ENCODE assay signal across 31 mouse cellular contexts in the genomic region with DNA sequence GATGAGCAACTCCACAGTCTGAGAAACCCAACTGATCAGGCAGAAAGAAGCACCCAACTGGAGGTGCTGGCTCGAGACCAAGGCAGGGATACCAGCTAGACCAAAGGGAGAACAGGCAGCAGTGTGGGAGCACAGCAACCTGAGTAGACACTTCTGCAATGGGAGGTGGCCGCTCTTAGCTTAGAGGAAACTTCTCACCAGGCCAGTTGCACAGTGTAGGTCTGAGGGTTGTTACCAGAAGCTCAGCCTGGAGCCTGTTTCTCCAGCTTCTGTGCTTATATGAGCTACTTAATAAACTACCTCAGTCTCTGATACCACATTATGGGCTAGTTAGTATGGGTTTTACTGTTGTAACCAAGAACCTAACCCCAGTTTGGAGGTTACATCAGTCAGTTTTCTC. TPM values are rescaled to one million over a fixed set of nuclear protein-coding genes. Genes with fewer than 3 reads are reported as not detected.
DNase-seq lines count a peak whose midpoint lies in the region; ATAC-seq and TF ChIP-seq lines count a peak whose summit lies in the region.
"Had no signal": no experiment of that assay in that cellular context is flagged by ENCODE, and none has a peak within 500 bp of the region (broad histone marks: within the 10 kb centered on the region; RNA-seq: fewer than 3 reads in every experiment).

No protein-coding gene starts in this region.

- no peak for TF ChIP-seq CTCF in midbrain, postnatal 0 days (IDR thresholded peaks at IDR 0.05)
- no peak for TF ChIP-seq CTCF in small intestine, adult 2 months (IDR thresholded peaks at IDR 0.05; ENCODE audit: extremely low read depth, insufficient read length, insufficient replicate concordance, low read depth, low read length)

- no peaks in the 10 kb centered on the region for H3K27me3 ChIP-seq in midbrain, embryonic 11.5 days (ENCODE audit: control insufficient read depth, insufficient read depth, low read length)
- H3K27me3 ChIP-seq in midbrain, postnatal 0 days (ENCODE audit: insufficient read depth, low read length): no peaks in the 10 kb centered on the region
- no peaks in the 10 kb centered on the region for H3K27me3 ChIP-seq in intestine, embryonic 16.5 days (replicated peaks; ENCODE audit: control insufficient read depth, insufficient read depth, low read length)
- no peaks in the 10 kb centered on the region for H3K27me3 ChIP-seq in small intestine, adult 2 months (ENCODE audit: control insufficient read depth, insufficient read depth, low read length)
- H3K27me3 ChIP-seq: CH12.LX; embryonic facial prominence, embryonic 12.5 days; forebrain, embryonic 12.5 days had no signal

- H3K9me3 ChIP-seq in midbrain, embryonic 11.5 days (ENCODE audit: control insufficient read depth, low read length): no peaks in the 10 kb centered on the region
- H3K9me3 ChIP-seq in midbrain, postnatal 0 days (ENCODE audit: low read length): no peaks in the 10 kb centered on the region
- no peaks in the 10 kb centered on the region for H3K9me3 ChIP-seq in intestine, embryonic 16.5 days (ENCODE audit: control insufficient read depth, low read length)
- H3K9me3 ChIP-seq: forebrain, embryonic 10.5 days; forebrain, embryonic 12.5 days; G1E had no signal

- TF ChIP-seq POLR2A in small intestine, adult 2 months (IDR thresholded peaks at IDR 0.05; ENCODE audit: low read depth, low read length): no peak

- no peak overlapping the region for H3K9ac ChIP-seq in midbrain, embryonic 11.5 days (ENCODE audit: low read length)
- no peak overlapping the region for H3K9ac ChIP-seq in midbrain, postnatal 0 days (replicated peaks; ENCODE audit: low read length, poor library complexity, severe bottlenecking)
- H3K9ac ChIP-seq in intestine, embryonic 16.5 days (ENCODE audit: low read depth, low read length): no peak overlapping the region
- H3K9ac ChIP-seq: embryonic facial prominence, embryonic 12.5 days; forebrain, embryonic 12.5 days had no signal

- no peak overlapping the region for H3K27ac ChIP-seq in midbrain, embryonic 11.5 days (ENCODE audit: low read depth, low read length)
- no peak overlapping the region for H3K27ac ChIP-seq in midbrain, postnatal 0 days (ENCODE audit: low read depth, low read length)
- peak overlapping the region; percentile 12; the same call in 1 of the 2 replicates for H3K27ac ChIP-seq in intestine, embryonic 16.5 days (ENCODE audit: low read length)
- peak overlapping the region; percentile 22; the same call in 1 of the 2 replicates for H3K27ac ChIP-seq in small intestine, adult 2 months (ENCODE audit: insufficient read depth, low read depth, low read length)
- H3K27ac ChIP-seq: embryonic facial prominence, embryonic 10.5 days; embryonic facial prominence, embryonic 12.5 days; forebrain, embryonic 10.5 days; forebrain, embryonic 12.5 days had no signal

- intact Hi-C loops in left cerebral cortex, postnatal 36 days (cut with DNase I): no loop called here

- H3K4me3 ChIP-seq in midbrain, embryonic 11.5 days (ENCODE audit: low read depth, low read length): no peak overlapping the region
- H3K4me3 ChIP-seq in midbrain, postnatal 0 days (ENCODE audit: low read depth, low read length): no peak overlapping the region
- no peak overlapping the region for H3K4me3 ChIP-seq in intestine, embryonic 16.5 days (ENCODE audit: low read length)
- no peak overlapping the region for H3K4me3 ChIP-seq in small intestine, adult 2 months (ENCODE audit: low read depth, low read length)
- H3K4me3 ChIP-seq: embryonic facial prominence, embryonic 10.5 days; embryonic facial prominence, embryonic 12.5 days; erythroblast, embryonic 14.5 days; forebrain, embryonic 10.5 days; forebrain, embryonic 12.5 days had no signal

- WGBS in midbrain, embryonic 11.5 days: 86% methylated on average over 2 of the region's 2 CpGs
- 83% methylated on average over 2 of the region's 2 CpGs for WGBS in midbrain, postnatal 0 days
- 73% methylated on average over 2 of the region's 2 CpGs for WGBS in intestine, embryonic 16.5 days
- 44% methylated on average over 2 of the region's 2 CpGs for WGBS in small intestine, adult 2 months

- H3K4me1 ChIP-seq in midbrain, embryonic 11.5 days (ENCODE audit: control insufficient read depth, insufficient read depth, low read length): no peaks in the 10 kb centered on the region
- H3K4me1 ChIP-seq in midbrain, postnatal 0 days (ENCODE audit: insufficient read depth, low read length): no peaks in the 10 kb centered on the region
- H3K4me1 ChIP-seq in intestine, embryonic 16.5 days (ENCODE audit: control insufficient read depth, insufficient read depth, low read length): no peaks in the 10 kb centered on the region
- peaks cover 6% of the 10 kb centered on the region; the same call in 1 of the 2 replicates for H3K4me1 ChIP-seq in small intestine, adult 2 months (ENCODE audit: control insufficient read depth, insufficient read depth, insufficient read length, low read length)
- H3K4me1 ChIP-seq: embryonic facial prominence, embryonic 10.5 days; embryonic facial prominence, embryonic 12.5 days; forebrain, embryonic 10.5 days; forebrain, embryonic 12.5 days had no signal

- ATAC-seq in midbrain, embryonic 11.5 days (ENCODE audit: low FRiP score): no peak
- ATAC-seq in midbrain, postnatal 0 days (ENCODE audit: low FRiP score): no peak
- ATAC-seq in intestine, embryonic 16.5 days: peak; percentile 79
- peak; percentile 33; the same call in 1 of the 2 replicates for ATAC-seq in megakaryocyte, adult 5-6 weeks (ENCODE audit: poor library complexity, severe bottlenecking)
- ATAC-seq: activated CD4-positive, CD25-positive, alpha-beta regulatory T cell, adult 4 months; CD4-positive, CD25-positive, alpha-beta regulatory T cell, adult 4 months; forebrain, embryonic 14.5 days; Patski had no signal

- DNase-seq in midbrain, embryonic 11.5 days (ENCODE audit: low spot score, missing footprints): peak; percentile 39
- no peak for DNase-seq in midbrain, postnatal 0 days (ENCODE audit: low spot score)
- DNase-seq in left cerebral cortex, postnatal 36 days (ENCODE audit: low spot score in 2 of 2): no peak
- no peak for DNase-seq in thymus, postnatal 10 days (ENCODE audit: low spot score in 2 of 2)
- DNase-seq in layer of hippocampus, adult 9-11 months: no peak
- DNase-seq: adrenal gland, adult 8-10 months; adrenal gland, postnatal 14 days; adrenal gland, postnatal 36 days; B cell, adult 2 months; cerebellum, adult 11-12 months; cerebellum, adult 2 months; cerebellum, adult 9-10 months; cerebellum, postnatal 10 days; cerebellum, postnatal 25 days had no signal

- no peaks in the 10 kb centered on the region for H3K36me3 ChIP-seq in midbrain, embryonic 11.5 days (ENCODE audit: control insufficient read depth, insufficient read depth, low read length)
- no peaks in the 10 kb centered on the region for H3K36me3 ChIP-seq in midbrain, postnatal 0 days (ENCODE audit: insufficient read depth, low read length)
- no peaks in the 10 kb centered on the region for H3K36me3 ChIP-seq in intestine, embryonic 16.5 days (ENCODE audit: control insufficient read depth, insufficient read depth, low read length)
- no peaks in the 10 kb centered on the region for H3K36me3 ChIP-seq in small intestine, adult 2 months (ENCODE audit: control insufficient read depth, insufficient read depth, low read length)
- H3K36me3 ChIP-seq: embryonic facial prominence, embryonic 10.5 days; embryonic facial prominence, embryonic 12.5 days; forebrain, embryonic 10.5 days; forebrain, embryonic 12.5 days; G1E had no signal

- no peak overlapping the region for H3K4me2 ChIP-seq in midbrain, embryonic 11.5 days
- H3K4me2 ChIP-seq in midbrain, postnatal 0 days (ENCODE audit: low read depth, low read length, poor library complexity, severe bottlenecking): no peak overlapping the region
- H3K4me2 ChIP-seq in intestine, embryonic 16.5 days (ENCODE audit: low read depth, low read length): no peak overlapping the region
- H3K4me2 ChIP-seq: embryonic facial prominence, embryonic 12.5 days; forebrain, embryonic 12.5 days had no signal

RNA-seq across cellular contexts. Expression of gene Ncoa1, which starts 56.7 kb away (rescaled TPM):
- 4.7 and 4.9 TPM in 2 replicates for polyA plus RNA-seq in midbrain, embryonic 11.5 days (2014; fragmentation: Nextera tagmentation; extraction: Ambion mirVana)
- total RNA-seq in midbrain, postnatal 0 days (2014; rRNA removed): 37.2 and 43.5 TPM in 2 replicates
- polyA plus RNA-seq in midbrain, postnatal 0 days (2015; fragmentation: Nextera tagmentation; extraction: Ambion mirVana): 9.9 and 11.2 TPM in 2 replicates
- 4.7 and 4.9 TPM in 2 replicates for polyA plus RNA-seq in intestine, embryonic 16.5 days (2015; fragmentation: Nextera tagmentation; extraction: Ambion mirVana)
- 71.5 and 74.4 TPM in 2 replicates for total RNA-seq in megakaryocyte, adult 5-6 weeks (2015)
- 28.4 and 61.9 TPM in 2 replicates for total RNA-seq in megakaryocyte, adult 5-6 weeks (2017)
- polyA plus RNA-seq in small intestine, adult 2 months (2012; rRNA removed): 9.4 and 17.0 TPM in 2 replicates
- 100 to 1,000 TPM; 104 to 110 TPM for total RNA-seq in left cerebral cortex, postnatal 36 days (2021)

RNA-seq across cellular contexts. Expression of gene Itsn2, which starts 58.7 kb away (rescaled TPM):
- 13.8 and 16.6 TPM in 2 replicates for polyA plus RNA-seq in midbrain, embryonic 11.5 days (2014; fragmentation: Nextera tagmentation; extraction: Ambion mirVana)
- total RNA-seq in midbrain, postnatal 0 days (2014; rRNA removed): 23.4 and 27.1 TPM in 2 replicates
- 19.7 and 20.6 TPM in 2 replicates for polyA plus RNA-seq in midbrain, postnatal 0 days (2015; fragmentation: Nextera tagmentation; extraction: Ambion mirVana)
- polyA plus RNA-seq in intestine, embryonic 16.5 days (2015; fragmentation: Nextera tagmentation; extraction: Ambion mirVana): 30.4 and 32.9 TPM in 2 replicates
- 94.6 and 113 TPM in 2 replicates for total RNA-seq in megakaryocyte, adult 5-6 weeks (2015)
- total RNA-seq in megakaryocyte, adult 5-6 weeks (2017): 201 and 212 TPM in 2 replicates
- polyA plus RNA-seq in small intestine, adult 2 months (2012; rRNA removed): 7.2 and 10.2 TPM in 2 replicates
- 10 to 100 TPM; 62.6 to 73.0 TPM for total RNA-seq in left cerebral cortex, postnatal 36 days (2021)

RNA-seq across cellular contexts. Expression of gene Gm3625, which starts 59.0 kb away (rescaled TPM):
- polyA plus RNA-seq in midbrain, embryonic 11.5 days (2014; fragmentation: Nextera tagmentation; extraction: Ambion mirVana): not detected in 2 replicates
- not detected in 2 replicates for total RNA-seq in midbrain, postnatal 0 days (2014; rRNA removed)
- not detected in 2 replicates for polyA plus RNA-seq in midbrain, postnatal 0 days (2015; fragmentation: Nextera tagmentation; extraction: Ambion mirVana)
- not detected in 2 replicates for polyA plus RNA-seq in intestine, embryonic 16.5 days (2015; fragmentation: Nextera tagmentation; extraction: Ambion mirVana)
- total RNA-seq in megakaryocyte, adult 5-6 weeks (2015): not detected in 2 replicates
- total RNA-seq in megakaryocyte, adult 5-6 weeks (2017): not detected in 2 replicates
- polyA plus RNA-seq in small intestine, adult 2 months (2012; rRNA removed): not detected in 2 replicates
- total RNA-seq in left cerebral cortex, postnatal 36 days (2021): not detected
- total RNA-seq: adrenal gland, adult 18-20 months; adrenal gland, adult 8-10 months; adrenal gland, postnatal 14 days; adrenal gland, postnatal 36 days; CH12.LX; G1E had no signal
- polyA plus RNA-seq: activated CD4-positive, CD25-positive, alpha-beta regulatory T cell, adult 4 months; CD4-positive, CD25-positive, alpha-beta regulatory T cell, adult 4 months; cerebellum, adult 2 months; cortical plate, adult 2 months; embryonic facial prominence, embryonic 10.5 days; embryonic facial prominence, embryonic 12.5 days; embryonic facial prominence, embryonic 14.5 days; erythroblast, embryonic 14.5 days; forebrain, embryonic 10.5 days; forebrain, embryonic 12.5 days; forebrain, embryonic 14.5 days; G1E; Patski had no signal

Comparison
In these comparisons a context has a peak if more than half of its experiments do, and no peak if none do; other contexts are left out.
1. ATAC-seq: peak in intestine, embryonic 16.5 days (single experiment) and megakaryocyte, adult 5-6 weeks (single experiment); none in midbrain, embryonic 11.5 days (single experiment) and midbrain, postnatal 0 days (single experiment).
2. H3K27ac ChIP-seq: peak in intestine, embryonic 16.5 days (single experiment) and small intestine, adult 2 months (single experiment); none in midbrain, embryonic 11.5 days (single experiment) and midbrain, postnatal 0 days (single experiment).